Mouse (Mus musculus) erythroblast, embryonic 14.5 days (primary cell): Measurements from ENCODE around the gene Ptpn20.

Experiments
- GATA1 ChIP-seq: IDR thresholded peaks from 2 replicates; pipeline ENCODE4 v1.6.1; 2012; ENCODE audit warnings: low read length, inconsistent platforms, mixed read lengths
- TAL1 ChIP-seq: IDR thresholded peaks from 3 replicates; pipeline ENCODE4 v1.6.1; 2012; ENCODE audit warnings: low read length, inconsistent platforms, mixed read lengths

DNA sequence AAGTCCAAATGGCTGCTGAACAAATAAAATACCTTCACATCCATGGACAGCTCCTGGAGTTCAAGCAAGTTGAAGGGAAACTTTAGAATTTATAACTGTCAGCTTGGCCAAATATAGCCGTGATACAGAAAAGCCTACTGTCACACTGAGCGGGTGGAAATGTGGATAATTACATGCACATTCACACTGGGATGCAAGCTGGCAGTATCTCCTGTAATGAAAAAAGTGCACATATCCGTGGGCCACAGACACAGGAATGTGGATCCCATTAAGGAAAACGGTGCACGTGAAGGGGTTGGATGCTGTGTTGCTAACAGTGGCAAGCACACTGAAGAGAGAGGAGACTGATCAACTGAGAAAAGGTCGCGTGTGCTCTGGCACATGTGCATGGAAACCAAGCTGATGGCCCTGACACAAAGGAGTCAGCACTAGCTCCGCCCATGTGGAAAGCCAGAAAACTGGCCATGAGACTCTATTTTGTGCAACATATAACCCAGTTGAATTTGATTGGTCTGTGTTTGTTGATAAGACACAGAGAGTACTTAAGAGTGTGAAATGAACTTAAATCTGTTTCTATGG is 43.4 kb upstream of the Ptpn20 start:
- no peak for TF ChIP-seq GATA1
- no peak for TF ChIP-seq TAL1
